Mouse (Mus musculus) CD4-positive helper T cell, adult 2 months (primary cell): Measurements from ENCODE around the gene Olfr1181.
"Not testable (repeated sequence)": the region's sequence is repeated elsewhere in the genome, so short reads cannot be mapped to it uniquely, and the experiment has no call there.

ENCODE experiments used
- DNase-seq: peaks from one replicate; pipeline ENCODE4 v3.0.0-alpha.2; 2012; ENCODE audit warnings: low read depth, missing footprints, low spot score

The Olfr1181 gene

DNA sequence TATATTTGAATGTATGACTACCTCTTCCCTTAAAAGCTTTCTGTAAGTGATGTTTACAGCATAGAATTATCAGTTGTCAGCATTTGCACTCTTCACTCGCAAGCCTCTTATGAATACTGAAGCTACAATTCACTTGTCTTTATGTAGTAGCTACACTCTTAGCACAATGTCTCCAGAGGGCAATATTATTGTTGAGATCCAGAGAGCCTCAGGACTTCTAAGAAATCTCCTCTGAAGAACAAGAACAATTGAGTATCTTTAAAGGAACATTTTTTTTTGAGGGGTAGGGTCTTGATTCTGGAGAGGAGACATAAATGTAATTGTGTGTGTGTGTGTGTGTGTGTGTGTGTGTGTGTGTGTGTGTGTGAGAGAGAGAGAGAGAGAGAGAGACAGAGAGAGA is at the start of gene Olfr1181:
Gene Olfr1181, minus strand, starts transcription at position 101 of the 400 bp plus-strand sequence.
- no peak for DNase-seq

DNA sequence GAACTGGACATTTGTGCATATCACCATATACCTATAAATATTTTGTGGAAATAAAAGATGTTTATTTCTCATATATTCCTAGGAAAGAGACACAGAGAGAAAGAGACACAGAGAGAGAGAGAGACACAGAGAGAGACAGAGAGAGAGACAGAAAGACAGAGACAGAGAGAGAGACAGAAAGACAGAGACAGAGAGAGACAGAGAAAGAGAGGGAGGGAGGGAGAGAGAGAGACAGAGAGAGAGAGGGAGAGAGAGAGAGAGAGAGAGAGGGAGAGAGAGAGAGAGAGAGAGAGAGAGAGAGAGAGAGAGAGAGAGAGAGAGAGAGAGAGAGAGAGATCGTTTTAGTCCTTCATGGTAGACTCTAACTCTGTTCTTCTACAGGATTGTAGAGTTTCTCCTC is 28.6 kb upstream of the Olfr1181 start, which contains the start of gene Olfr1183:
Gene Olfr1183, plus strand, starts transcription at position 301 of the 400 bp plus-strand sequence.
- DNase-seq: not testable (repeated sequence)

DNA sequence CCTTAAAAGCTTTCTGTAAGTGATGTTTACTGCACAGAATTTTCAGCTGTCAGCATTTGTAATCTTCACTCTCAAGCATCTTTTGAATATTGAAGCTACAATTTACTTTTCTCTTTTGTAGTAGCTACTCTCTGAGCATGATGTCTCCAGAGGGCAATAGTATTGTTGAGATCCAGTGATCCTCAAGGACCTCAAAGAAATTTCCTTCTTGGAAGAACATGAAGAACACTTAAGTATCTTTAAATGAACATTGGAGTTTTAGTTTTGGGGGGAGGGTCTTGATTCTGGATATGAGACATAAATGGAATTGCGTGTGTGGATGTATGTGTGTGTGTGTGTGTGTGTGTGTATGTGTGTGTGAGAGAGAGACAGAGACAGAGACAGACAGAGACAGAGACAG is 23.1 kb upstream of the Olfr1181 start, which contains the start of gene Gm13757:
Gene Gm13757, minus strand, starts transcription at position 101 of the 400 bp plus-strand sequence.
- DNase-seq: no peak

DNA sequence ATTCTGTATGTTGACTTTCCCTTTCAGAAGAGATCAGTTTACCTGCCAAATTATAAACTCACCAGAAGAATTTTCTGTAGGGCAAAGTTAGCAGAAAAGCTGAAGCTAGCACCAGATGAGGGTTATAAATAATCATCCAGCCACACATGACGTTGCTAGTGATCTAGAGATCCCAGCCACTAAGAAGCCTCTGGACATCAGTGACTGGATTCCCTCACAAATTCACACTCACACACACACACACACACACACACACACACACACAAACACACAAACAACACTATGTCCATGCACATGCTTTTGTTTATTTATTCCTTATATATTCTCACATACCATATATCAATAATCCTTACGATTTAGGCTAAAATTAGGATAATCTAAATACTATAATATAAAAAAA is 6.9 kb downstream of the Olfr1181 start, which contains the start of gene Olfr1180:
Gene Olfr1180, minus strand, starts transcription at position 101 of the 400 bp plus-strand sequence.
- DNase-seq: no peak

DNA sequence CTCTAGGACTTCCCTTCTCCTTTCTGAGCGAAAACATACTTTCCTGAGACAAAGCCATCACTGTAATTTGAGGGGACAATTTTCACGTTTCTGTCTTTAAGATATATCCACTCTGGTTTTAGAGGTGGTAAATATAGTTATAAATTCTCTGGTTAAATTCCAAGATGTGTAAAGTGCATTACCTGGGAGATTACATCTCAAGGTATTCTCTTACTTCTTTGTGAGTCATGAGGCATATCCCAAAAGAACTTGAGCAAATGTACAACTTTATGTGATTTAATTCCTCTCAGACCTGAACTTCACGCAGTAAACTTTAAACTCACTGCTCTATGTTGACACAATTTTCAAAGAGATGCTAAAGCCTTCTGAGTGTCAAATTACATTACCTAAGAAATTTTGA is 19.6 kb downstream of the Olfr1181 start, which contains the start of gene Olfr1179:
Gene Olfr1179, minus strand, starts transcription at position 101 of the 400 bp plus-strand sequence.
- DNase-seq: no peak

DNA sequence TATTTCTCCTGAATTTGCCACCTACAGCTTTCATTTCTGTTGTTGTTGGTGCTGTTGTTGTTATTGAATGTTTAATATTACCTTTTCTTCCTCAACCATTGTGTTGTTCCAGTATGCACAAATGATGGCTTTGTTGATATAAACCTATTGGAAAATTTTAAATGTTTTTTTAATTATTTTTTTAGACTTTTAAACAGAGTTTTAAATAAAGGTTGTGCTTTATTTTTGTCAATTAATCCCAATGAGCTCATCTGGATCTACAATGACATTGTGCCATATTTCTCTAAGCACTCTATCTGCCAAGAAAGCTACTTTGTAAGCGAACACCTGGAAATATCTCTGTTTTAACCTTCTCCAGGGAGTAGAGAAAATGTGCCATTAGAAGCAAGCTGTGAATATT is 39.2 kb downstream of the Olfr1181 start, which contains the start of gene Olfr1178:
Gene Olfr1178, plus strand, starts transcription at position 301 of the 400 bp plus-strand sequence.
- no peak for DNase-seq
